Mouse (Mus musculus) testis, adult 2 months (tissue): ENCODE data around the gene Crb1.

Source experiments
- CTCF ChIP-seq: fragments of 200-500 bp; IDR thresholded peaks from 2 replicates; pipeline ENCODE4 v1.5.1; 2012; ENCODE audit warnings: low read depth, mild to moderate bottlenecking, inconsistent platforms, low read length, moderate library complexity; ENCODE audit not compliant: control insufficient read depth, insufficient read depth, insufficient replicate concordance
- POLR2A ChIP-seq: fragments of 200-500 bp; IDR thresholded peaks from 2 replicates; pipeline ENCODE4 v1.6.1; 2012; ENCODE audit warnings: low read depth, mild to moderate bottlenecking, inconsistent platforms, low read length, moderate library complexity; ENCODE audit not compliant: control insufficient read depth

GRCm38 (mm10) chr1:139206259-139206658, 170.6 kb downstream of the Crb1 start:
- TF ChIP-seq CTCF (no peak), POLR2A (no peak)
